Mouse (Mus musculus) lung, postnatal 10 days (tissue): ENCODE data around the gene Crispld2.

Source experiments
- DNase-seq: peaks from one replicate; pipeline ENCODE4 v3.0.0; 2021

Gene Crispld2

GRCm38 (mm10) chr8:120036578-120036977 lies 44.3 kb downstream of the Crispld2 start:
- no peak for DNase-seq

DNA sequence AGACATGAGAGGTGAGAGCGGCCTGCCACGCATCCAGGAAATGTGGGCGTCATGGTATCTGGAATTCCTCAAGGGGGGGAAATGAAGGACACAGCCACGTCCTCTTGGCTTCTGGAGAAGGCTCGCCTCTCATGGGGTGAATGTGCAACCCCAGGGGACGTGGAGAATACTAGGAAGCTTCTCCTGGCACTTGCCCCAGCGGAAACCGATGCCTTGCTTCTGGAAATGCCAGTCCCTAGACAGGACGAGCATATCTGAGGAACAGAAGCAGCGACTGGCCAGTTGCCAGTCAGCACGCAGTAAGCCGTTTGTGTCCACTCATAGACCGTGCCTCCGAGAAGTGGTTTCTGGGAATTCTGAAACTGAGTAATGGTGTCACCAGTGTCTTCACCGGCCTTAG lies 45.0 kb downstream of the Crispld2 start:
- DNase-seq, result peak; percentile 72

DNA sequence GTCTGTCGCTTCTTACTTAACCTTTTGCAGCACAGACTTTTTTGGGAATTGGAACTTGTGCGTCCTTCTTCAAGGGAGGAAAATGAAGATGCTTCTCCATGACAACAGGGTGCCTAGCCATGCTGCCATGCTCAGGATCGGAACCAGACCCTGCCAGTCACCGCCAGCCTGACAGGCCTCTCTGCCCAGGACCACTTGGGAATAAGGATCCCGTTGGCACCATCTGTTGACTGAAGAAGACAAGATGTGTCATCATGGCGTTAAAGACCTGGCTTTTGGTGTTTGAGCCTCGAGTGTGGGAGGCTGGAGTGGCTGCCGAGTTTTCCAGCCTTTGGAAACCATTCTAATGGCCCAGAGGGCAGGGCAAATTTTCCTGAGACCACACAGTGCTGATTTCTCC lies 45.4 kb downstream of the Crispld2 start:
- DNase-seq, result no peak

DNA sequence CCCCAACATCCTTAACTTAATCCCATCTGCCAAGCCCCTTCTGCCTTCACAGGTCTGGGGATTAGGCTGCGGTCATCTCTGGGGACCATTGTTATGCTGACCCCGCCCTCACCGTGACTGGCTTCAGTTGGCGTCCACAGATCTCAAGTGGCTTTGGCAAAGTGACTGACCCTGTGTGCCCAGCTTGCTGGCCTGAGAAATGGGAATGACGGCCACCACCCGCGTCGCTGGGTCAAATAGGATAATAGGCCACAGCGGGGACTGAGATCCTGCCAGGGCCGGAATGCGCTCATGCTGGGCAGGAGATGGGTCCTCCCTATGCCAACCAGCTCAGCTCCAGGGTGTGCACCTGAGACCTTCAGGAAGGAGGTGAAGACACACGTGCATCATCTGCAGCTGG lies 46.5 kb downstream of the Crispld2 start:
- DNase-seq, result no peak

DNA sequence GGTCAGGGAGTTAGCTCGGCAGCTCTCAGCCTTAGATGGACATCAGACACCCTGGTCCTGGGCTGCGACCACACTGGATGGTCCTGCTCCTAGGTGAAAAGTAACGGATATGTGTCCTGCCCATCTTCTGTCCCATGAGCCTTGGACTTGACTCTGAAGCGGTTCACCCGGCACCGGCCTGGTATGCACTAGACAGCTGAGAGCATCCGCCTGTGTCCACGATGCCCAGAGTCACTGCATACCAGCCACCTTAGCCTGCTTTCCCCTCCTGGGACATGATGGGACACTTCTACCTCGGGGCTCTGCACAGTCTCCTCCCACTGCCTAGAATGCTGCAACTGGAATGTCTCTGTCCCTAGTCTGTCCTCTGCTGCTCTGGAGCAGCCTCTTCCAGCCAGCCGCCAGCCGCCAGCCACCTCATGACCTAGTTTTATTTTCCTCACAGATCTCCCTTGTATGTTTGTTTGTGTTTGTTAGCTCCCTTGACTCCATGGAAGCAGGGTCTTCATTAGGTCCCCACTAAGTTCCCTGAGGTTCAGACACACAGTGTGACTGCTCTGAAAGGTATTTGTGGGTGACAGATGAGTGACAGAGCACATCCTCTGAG lies 47.2 kb downstream of the Crispld2 start:
- no peak for DNase-seq

DNA sequence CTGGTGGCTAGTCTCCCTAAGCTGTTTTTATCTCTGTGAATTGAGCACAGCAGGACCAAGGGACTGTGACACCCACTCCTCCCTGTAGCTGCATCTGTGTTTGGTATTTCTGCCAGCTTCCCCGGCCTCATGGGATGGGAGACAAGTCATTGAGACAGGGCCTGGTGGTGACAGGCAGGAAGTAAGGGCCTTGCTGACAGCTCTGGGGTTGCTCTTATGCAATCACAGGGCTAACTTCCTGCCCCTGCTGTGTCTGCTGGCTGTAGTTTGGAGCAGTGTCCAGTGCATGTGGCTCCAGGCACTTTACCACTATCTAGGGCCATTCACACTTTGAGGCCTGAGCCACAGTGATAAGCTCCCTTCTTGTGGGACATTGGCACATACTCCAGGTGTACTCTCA lies 48.6 kb downstream of the Crispld2 start:
- peak; percentile 75 for DNase-seq

- DNase-seq, result no peak
These were observed 50.5 kb downstream of the Crispld2 start for GRCm38 (mm10) chr8:120042542-120043312.

- DNase-seq, result no peak
These were observed 52.7 kb downstream of the Crispld2 start for GRCm38 (mm10) chr8:120044907-120045306.

- DNase-seq, result peak; percentile 73
These were observed 53.2 kb downstream of the Crispld2 start for GRCm38 (mm10) chr8:120045471-120045870.

DNA sequence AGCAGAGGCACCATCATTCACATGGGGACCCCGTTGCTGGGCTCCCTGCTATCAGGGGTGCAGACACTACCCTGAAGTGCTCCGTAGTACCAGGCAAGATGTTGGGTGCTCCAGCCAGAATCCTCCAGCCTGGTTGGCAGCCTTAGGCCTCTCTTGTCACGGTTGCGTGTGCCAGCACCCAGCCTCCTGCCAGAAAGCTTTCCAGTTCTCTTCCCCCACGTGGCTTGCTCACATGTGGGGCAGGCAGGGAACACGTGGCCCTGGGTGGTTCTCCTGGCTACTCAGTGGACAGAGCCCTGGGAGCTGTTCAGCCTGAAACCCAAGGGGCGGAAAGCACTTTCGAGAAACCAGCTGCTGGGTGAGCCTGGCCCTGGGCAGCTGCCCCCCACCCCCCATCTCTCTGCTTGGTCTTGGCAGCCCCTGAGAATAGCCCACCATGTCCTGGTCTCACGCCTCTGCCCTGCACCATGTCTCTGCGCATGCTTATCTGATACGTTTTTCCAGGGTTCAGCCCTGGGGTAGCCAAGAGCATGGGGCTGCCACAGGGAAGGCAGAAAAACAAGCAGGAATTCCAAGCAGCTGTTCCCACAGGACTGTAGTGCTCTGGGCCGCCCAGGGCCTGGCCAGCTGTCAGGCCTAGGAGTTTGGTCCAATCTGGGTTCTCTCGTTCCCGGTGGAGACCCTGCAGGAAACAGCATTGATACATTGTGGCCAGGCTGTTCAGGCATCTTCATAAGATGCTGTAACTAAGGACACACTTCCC lies 54.2 kb downstream of the Crispld2 start:
- DNase-seq, result peak; percentile 87

- no peak for DNase-seq
These were observed 57.7 kb downstream of the Crispld2 start for GRCm38 (mm10) chr8:120049949-120050348.

GRCm38 (mm10) chr8:120050376-120050775 lies 58.1 kb downstream of the Crispld2 start:
- DNase-seq, result no peak

GRCm38 (mm10) chr8:120051006-120051405 lies 58.8 kb downstream of the Crispld2 start:
- DNase-seq, result peak; percentile 73

GRCm38 (mm10) chr8:120051908-120052307 lies 59.7 kb downstream of the Crispld2 start:
- no peak for DNase-seq

GRCm38 (mm10) chr8:120052318-120052717 lies 60.1 kb downstream of the Crispld2 start:
- DNase-seq, result peak; percentile 72

GRCm38 (mm10) chr8:120054833-120055232 lies 62.6 kb downstream of the Crispld2 start:
- no peak for DNase-seq

DNA sequence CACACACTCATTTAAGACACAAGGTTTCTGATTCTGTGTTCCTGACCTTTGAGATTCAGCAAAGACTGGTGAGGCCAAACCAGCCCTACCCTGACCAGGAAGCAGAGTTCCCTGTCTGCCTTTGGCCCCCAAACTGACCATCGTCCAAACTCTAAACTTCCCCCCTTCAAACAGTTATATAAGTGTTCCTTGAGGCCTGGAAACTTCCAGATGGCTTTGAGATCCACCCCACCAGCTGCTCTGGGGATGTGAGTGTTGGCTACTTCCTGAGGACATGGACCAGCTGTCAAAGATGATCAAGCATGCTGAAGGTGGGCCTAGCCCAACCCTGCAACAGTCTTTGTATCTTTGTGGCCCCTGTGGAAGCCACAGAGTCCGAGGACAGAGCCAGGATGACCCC lies 64.8 kb downstream of the Crispld2 start:
- peak; percentile 62 for DNase-seq

DNA sequence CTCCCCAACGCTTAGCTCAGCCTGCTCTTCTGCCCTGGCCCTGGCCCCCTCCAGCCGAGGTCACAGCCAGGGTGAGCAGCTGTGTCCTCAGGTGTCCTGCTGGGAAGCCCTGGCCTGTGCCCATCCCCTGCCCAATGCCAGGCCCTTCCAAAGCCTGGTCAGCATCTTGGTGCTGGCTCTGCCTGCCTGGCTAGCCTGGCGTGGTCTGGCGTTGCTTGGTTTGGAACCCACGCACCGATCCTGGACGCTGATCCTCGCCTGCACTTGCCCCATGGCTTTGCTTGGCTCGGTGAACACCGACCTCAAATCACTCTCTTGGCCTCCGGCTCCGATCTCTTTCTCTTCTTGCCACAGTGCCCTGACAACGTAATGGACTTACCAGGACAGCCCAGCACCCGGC lies 70.5 kb downstream of the Crispld2 start:
- no peak for DNase-seq

DNA sequence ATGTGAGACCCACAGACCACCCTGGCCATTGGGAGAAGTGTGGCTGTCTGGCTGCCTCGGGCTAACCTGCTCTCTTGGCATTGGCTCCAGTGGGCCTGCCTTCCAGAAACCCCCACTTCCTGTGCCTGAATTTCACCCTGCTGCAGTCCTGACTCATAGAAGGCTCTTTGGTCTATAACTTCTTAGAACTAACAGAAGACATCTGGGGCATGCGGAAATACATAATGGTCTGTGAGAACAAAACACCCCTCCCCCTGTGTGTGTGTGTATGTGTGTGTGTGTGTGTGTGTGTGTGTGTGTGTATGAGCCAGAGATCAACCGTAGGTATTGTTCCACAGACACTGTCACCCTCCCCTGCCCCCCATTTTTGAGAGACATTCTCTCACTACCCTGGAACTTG lies 71.1 kb downstream of the Crispld2 start:
- no peak for DNase-seq

DNA sequence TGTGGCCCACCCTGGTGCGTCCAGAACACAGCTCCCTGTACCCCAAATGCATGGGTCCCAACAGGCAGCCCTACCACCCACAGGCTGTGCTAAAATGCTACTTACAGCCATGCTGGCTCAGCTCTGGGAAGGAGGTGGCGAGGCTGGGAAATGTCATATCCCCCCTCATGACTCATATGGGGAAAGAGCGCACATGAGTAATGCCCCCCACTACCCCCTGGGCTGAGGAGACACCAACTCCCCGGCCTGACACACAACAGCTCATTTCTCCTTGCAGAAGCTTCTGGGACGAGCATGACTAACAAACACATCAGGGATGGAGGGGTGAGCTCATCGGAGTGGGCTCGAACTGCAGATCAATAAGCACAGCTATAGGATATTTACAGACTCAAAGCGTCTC lies 73.4 kb downstream of the Crispld2 start:
- no peak for DNase-seq

DNA sequence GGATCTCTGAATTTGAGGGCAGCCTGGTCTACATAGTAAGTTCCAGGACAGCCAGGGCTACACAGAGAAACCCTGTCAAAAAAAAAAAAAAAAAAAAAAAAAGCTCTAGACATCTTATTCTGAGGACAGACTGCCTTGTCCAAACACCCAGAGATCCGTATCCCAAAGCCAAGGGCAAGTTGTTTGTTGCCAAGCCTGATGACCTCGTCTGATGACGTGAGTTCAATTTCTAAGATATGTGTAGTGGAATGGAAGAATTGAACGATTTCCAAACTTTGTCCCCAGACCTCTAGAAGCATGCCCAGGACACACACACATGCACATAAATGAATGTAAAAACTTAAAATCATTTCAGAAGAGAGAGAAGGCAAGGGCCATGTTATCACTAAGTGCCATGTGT lies 74.0 kb downstream of the Crispld2 start:
- DNase-seq, result no peak

- DNase-seq, result peak; percentile 81
These were observed 75.9 kb downstream of the Crispld2 start for GRCm38 (mm10) chr8:120067936-120068668.

DNA sequence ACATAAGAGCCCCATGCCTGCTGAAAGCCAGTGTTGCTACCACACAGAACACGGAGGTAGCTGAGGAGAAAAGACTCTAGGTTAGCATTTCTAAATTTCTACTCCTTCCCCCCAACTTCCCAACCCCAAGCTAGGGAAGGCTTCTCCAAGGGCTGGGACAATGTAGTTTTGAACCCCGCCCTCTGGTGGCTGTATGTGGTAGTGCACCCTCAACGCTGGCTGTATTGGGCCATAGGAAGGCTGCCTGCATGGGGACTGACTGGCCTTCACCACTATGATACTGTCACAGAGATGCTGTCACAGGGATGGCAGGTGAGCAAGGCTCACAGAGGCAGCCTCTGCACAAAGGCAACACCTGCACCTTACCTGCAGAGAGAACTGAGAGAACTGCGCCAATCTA lies 79.4 kb downstream of the Crispld2 start:
- peak; percentile 90 for DNase-seq
